Mouse (Mus musculus) C2C12 (cell line): ENCODE measurements around the gene Shbg. TPM values are rescaled to one million over a fixed set of nuclear protein-coding genes. Genes with fewer than 3 reads are reported as not detected.
A peak's percentile ranks its signal among the peaks of the same experiment; 100 is the strongest.
"Not testable (repeated sequence)": the region's sequence is repeated elsewhere in the genome, so short reads cannot be mapped to it uniquely, and the experiment has no call there.

Source experiments
- H3K27me3 ChIP-seq: one replicate; pipeline ENCODE4 v1.6.1; 2011; ENCODE audit not compliant: control insufficient read depth, insufficient read depth, insufficient read length
- H3K36me3 ChIP-seq: one replicate; pipeline ENCODE4 v1.6.1; 2011; ENCODE audit not compliant: control insufficient read depth, insufficient read depth
- H3K4me3 ChIP-seq: one replicate; pipeline ENCODE4 v1.5.1; 2011; ENCODE audit warnings: mild to moderate bottlenecking, control low read depth; ENCODE audit not compliant: poor library complexity, insufficient read depth, severe bottlenecking
- H3K79me2 ChIP-seq: one replicate; pipeline ENCODE4 v1.6.1; 2011; ENCODE audit not compliant: control insufficient read depth, insufficient read depth
- H3K79me3 ChIP-seq: one replicate; pipeline ENCODE4 v1.6.1; 2011; ENCODE audit warnings: low read depth, control low read depth
- H3ac ChIP-seq: one replicate; pipeline ENCODE3; 2011; ENCODE audit warnings: low read depth; ENCODE audit not compliant: control insufficient read depth, insufficient read length
- CEBPB ChIP-seq: IDR thresholded peaks from one replicate; pipeline ENCODE4 v1.6.1; 2011; ENCODE audit warnings: low read depth, mild to moderate bottlenecking, control low read depth, moderate library complexity
- CTCF ChIP-seq: IDR thresholded peaks from one replicate; pipeline ENCODE4 v1.5.1; 2011; ENCODE audit not compliant: control insufficient read depth, insufficient read depth, insufficient read length
- FOSL1 ChIP-seq: IDR thresholded peaks from one replicate; pipeline ENCODE4 v1.8.0; 2011; ENCODE audit warnings: mild to moderate bottlenecking, low read length; ENCODE audit not compliant: poor library complexity, insufficient read depth, severe bottlenecking
- MAX ChIP-seq: IDR thresholded peaks from one replicate; pipeline ENCODE4 v1.6.1; 2011; ENCODE audit warnings: mild to moderate bottlenecking, control low read depth
- MYOD1 ChIP-seq: IDR thresholded peaks from one replicate; pipeline ENCODE4 v1.6.1; 2011; ENCODE audit warnings: low read depth; ENCODE audit not compliant: control insufficient read depth, insufficient read length
- MYOG ChIP-seq: IDR thresholded peaks from one replicate; pipeline ENCODE4 v1.6.1; 2011; ENCODE audit not compliant: control insufficient read depth, insufficient read length; ENCODE audit errors: extremely low read depth
- USF1 ChIP-seq: IDR thresholded peaks from one replicate; pipeline ENCODE4 v1.6.1; 2011; ENCODE audit warnings: low read depth, mild to moderate bottlenecking, control low read depth, moderate library complexity
- polyA plus RNA-seq: library from polyadenylated mRNA; unstranded; fragments of >200 nt; fragmentation: generic; extraction: Trizol; gene quantifications from one replicate; pipeline ENCODE4 v1.2.1, GENCODE M21; 2012; ENCODE audit warnings: missing spikeins

Gene Shbg
- polyA plus RNA-seq, 1 experiment: 0.18 TPM

DNA sequence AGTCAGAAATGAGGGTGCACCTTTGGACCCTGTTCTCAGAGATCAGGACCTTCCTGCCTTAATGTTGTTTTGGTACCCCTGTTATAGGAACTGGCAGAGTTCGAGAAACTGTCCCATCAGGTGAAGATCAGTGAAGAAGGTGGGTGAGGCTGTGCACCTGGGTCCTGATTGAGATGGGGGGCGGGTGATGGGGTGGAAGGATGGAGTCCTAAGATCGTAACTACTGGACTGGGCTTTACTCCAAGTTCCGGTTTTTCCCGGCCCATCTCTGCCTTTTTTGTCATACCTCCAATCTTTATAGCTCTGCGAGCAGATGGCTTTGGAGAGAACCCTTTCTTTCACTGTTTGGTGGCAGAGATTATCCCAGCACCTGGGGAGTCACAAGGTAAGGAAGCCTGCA lies 4.7 kb upstream of the Shbg start:
- H3K36me3 ChIP-seq: no peaks in the 10 kb centered on the region
- no peaks in the 10 kb centered on the region for H3K79me3 ChIP-seq
- H3K4me3 ChIP-seq: peak overlapping the region; percentile 44
- peaks cover 3% of the 10 kb centered on the region for H3K27me3 ChIP-seq
- no peaks in the 10 kb centered on the region for H3K79me2 ChIP-seq
- peak overlapping the region; percentile 46 for H3ac ChIP-seq
- TF ChIP-seq USF1 (no peak), MAX (no peak), CEBPB (no peak), CTCF (no peak), MYOG (no peak), FOSL1 (no peak), MYOD1 (no peak)

DNA sequence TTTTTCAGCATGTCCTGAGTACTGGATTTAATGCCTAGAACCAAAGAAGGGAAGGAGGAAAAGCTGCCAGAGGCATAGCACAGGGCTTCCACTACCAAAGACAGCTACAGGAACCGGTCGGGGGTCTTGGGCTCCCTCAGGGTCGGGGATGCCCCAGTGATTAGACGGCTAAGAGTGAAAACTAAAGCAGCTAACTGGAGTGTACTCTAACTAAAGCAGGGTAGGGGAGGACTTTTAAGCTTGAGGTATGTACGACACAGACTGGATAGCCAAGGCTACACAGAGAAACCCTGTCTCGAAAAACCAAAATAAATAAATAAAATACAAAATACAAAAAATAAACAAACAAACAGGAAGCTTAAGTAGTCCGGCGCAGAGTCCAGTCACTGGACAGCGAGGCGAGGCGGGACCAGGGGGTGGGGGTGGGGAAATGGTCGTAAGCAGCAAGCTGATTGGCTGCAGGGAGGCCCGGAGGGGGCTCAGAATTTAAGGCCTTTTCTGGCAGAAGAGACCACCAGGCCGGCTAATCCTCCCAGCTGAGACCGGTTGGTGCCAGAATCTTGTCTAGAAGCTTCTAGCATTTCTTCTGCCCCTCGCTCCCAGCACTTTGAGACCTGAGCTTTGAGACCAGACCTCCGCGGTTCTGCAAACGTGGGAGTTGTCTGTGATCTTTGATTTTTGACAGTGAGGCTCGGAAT lies 4.0 kb upstream of the Shbg start, which contains the start of gene Sat2:
Gene Sat2 (plus strand): TSS at position 454 of the 698 bp plus-strand sequence.
- Histone ChIP-seq H3K4me3 (peak within 1 kb of the TSS; percentile 44), H3K36me3 (no peaks in the 10 kb centered on the region), H3K27me3 (peaks cover 3% of the 10 kb centered on the region), H3K79me3 (no peaks in the 10 kb centered on the region), H3ac (peak within 1 kb of the TSS; percentile 46), H3K79me2 (no peaks in the 10 kb centered on the region)
- TF ChIP-seq FOSL1 (no peak), MAX (no peak), USF1 (no peak), MYOG (no peak), CEBPB (no peak), MYOD1 (no peak), CTCF (no peak)

- Histone ChIP-seq H3K36me3 (no peaks in the 10 kb centered on the region), H3K27me3 (peaks cover 3% of the 10 kb centered on the region), H3K4me3 (no peak overlapping the region), H3K79me3 (no peaks in the 10 kb centered on the region), H3K79me2 (no peaks in the 10 kb centered on the region), H3ac (no peak overlapping the region)
- no peak for TF ChIP-seq MYOG
- no peak for TF ChIP-seq FOSL1
- TF ChIP-seq USF1: no peak
- no peak for TF ChIP-seq CTCF
- TF ChIP-seq CEBPB: no peak
- no peak for TF ChIP-seq MAX
- TF ChIP-seq MYOD1: no peak
Measured at GRCm38 (mm10) chr11:69620394-69621081, 2.8 kb upstream of the Shbg start.

DNA sequence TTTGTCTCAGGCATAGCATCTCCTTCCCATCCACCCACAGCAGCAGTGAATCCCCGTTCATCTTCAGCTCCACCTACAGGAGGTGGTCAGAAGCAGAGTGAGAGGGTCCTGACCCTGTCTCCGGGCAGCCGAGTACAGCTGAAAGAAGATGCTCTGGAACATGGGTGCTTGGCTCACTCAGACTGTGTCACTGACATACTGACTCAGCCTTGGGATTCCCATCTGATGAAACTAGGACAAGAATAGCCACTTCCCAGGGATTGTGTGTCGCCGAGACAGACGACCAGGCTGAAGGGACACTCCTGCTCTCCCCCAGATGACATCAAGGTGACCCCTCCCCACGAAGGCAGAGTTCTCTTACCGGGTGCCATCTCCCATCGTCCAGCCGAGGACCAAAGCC lies 924 bp downstream of the Shbg start:
- Histone ChIP-seq H3K36me3 (no peaks in the 10 kb centered on the region), H3ac (no peak overlapping the region), H3K79me2 (no peaks in the 10 kb centered on the region), H3K4me3 (no peak overlapping the region), H3K27me3 (peaks cover 7% of the 10 kb centered on the region), H3K79me3 (no peaks in the 10 kb centered on the region)
- TF ChIP-seq CTCF (no peak), FOSL1 (no peak), CEBPB (no peak), USF1 (no peak)

GRCm38 (mm10) chr11:69614257-69614588 lies 3.5 kb downstream of the Shbg start:
- H3K36me3 ChIP-seq, H3K79me3 ChIP-seq, H3K4me3 ChIP-seq, H3K79me2 ChIP-seq, H3ac ChIP-seq: not testable (repeated sequence)
- peaks cover 13% of the 10 kb centered on the region for H3K27me3 ChIP-seq
